In the genomic region with DNA sequence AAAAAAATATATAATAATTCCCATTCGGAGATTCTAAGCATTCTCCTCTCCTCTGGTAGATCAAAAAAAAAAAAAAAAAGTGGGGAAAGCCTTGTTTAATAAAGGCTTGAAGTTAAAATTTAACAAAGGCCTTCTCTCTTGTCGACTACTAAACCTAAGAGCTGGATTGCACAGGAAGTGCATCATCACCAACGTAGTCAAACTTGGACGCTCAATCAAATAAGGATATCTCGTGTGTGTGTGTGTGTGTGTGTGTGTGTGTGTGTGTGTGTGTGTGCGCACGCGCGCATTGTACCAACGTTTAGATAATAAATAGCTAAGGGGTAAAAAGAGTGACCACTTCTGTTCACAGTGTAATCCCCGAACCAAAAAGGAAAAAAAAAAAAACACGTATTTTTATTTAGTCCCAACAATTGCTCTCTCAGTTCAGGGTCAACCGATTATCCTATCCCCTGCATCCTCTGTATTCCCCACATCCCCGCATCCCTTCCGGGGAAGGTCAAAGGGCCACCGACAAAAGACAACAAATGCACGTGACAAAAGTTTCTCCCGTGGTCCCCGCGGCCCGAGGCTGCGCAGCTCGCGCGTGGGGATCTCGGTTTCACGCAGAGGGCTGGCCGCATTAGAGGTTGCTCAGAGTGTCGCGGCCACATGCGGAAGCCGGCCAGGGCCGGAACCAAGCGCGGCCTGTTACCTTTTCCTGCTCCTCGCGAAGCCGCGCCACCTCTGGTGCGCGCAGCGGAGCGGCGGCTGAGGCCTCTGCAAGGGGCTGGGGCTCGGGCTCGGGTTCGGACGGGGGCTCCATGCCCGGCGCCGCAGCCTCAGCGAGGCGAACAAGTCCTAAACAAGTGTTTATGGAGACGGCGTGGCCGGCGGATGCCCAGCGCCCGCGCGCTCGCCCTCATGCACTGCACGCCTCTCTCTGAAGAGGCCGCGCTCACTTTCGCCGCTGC, we compare ENCODE assay signal across 8 mouse cellular contexts. TPM values are rescaled to one million over a fixed set of nuclear protein-coding genes. Genes with fewer than 3 reads are reported as not detected.
A peak's percentile ranks its signal among the peaks of the same experiment; 100 is the strongest.
DNase-seq lines count a peak whose midpoint lies in the region; ATAC-seq lines count a peak whose summit lies in the region.

No protein-coding gene starts in this region.

- no peaks in the 10 kb centered on the region for H3K36me3 ChIP-seq in embryonic facial prominence, embryonic 10.5 days (replicated peaks)
- H3K36me3 ChIP-seq in midbrain, embryonic 11.5 days (ENCODE audit: control insufficient read depth, insufficient read depth, low read length): no peaks in the 10 kb centered on the region

- 1% methylated on average over 67 of the region's 67 CpGs for WGBS in embryonic facial prominence, embryonic 10.5 days
- WGBS in midbrain, embryonic 11.5 days: under 1% methylated on average over 64 of the region's 67 CpGs

- peak overlapping the region; percentile 69 for H3K4me2 ChIP-seq in midbrain, embryonic 11.5 days

- peak; percentile 71 for ATAC-seq in granulocyte monocyte progenitor cell, adult 5-6 weeks (replicated peaks; ENCODE audit: poor library complexity, severe bottlenecking)
- peak; percentile 83 for ATAC-seq in midbrain, embryonic 11.5 days (ENCODE audit: low FRiP score)

- peak overlapping the region; percentile 89 for H3K4me3 ChIP-seq in embryonic facial prominence, embryonic 10.5 days
- peak overlapping the region; percentile 83 for H3K4me3 ChIP-seq in midbrain, embryonic 11.5 days (ENCODE audit: low read depth, low read length)

- peak; percentile 74 for DNase-seq in adrenal gland, postnatal 10 days
- DNase-seq in embryonic facial prominence, embryonic 10.5 days (ENCODE audit: low spot score): peak; percentile 79
- peak; percentile 65 for DNase-seq in kidney, adult 11 months
- peak; percentile 52 for DNase-seq in left cerebral cortex, postnatal 4 days
- peak; percentile 96 for DNase-seq in midbrain, embryonic 11.5 days (ENCODE audit: low spot score, missing footprints)
- DNase-seq in right cerebral cortex, postnatal 4 days: peak; percentile 52
- peak; percentile 73 for DNase-seq in yolk sac, embryonic 10.5 days (ENCODE audit: low spot score)

- no peaks in the 10 kb centered on the region for H3K27me3 ChIP-seq in embryonic facial prominence, embryonic 10.5 days (replicated peaks; ENCODE audit: low read depth, poor library complexity, severe bottlenecking)
- no peaks in the 10 kb centered on the region for H3K27me3 ChIP-seq in midbrain, embryonic 11.5 days (ENCODE audit: control insufficient read depth, insufficient read depth, low read length)

- peak overlapping the region; percentile 90 for H3K9ac ChIP-seq in midbrain, embryonic 11.5 days (ENCODE audit: low read length)

- no peaks in the 10 kb centered on the region for H3K9me3 ChIP-seq in embryonic facial prominence, embryonic 10.5 days
- H3K9me3 ChIP-seq in midbrain, embryonic 11.5 days (ENCODE audit: control insufficient read depth, low read length): no peaks in the 10 kb centered on the region

- H3K27ac ChIP-seq in embryonic facial prominence, embryonic 10.5 days (replicated peaks): peak overlapping the region; percentile 96
- peak overlapping the region; percentile 70 for H3K27ac ChIP-seq in midbrain, embryonic 11.5 days (ENCODE audit: low read depth, low read length)

- H3K4me1 ChIP-seq in embryonic facial prominence, embryonic 10.5 days: peaks cover 20% of the 10 kb centered on the region
- 0 out of 2 replicates have a peak, but pooled peaks cover 2% of the 10 kb centered on the region for H3K4me1 ChIP-seq in midbrain, embryonic 11.5 days (ENCODE audit: control insufficient read depth, insufficient read depth, low read length)

- intact Hi-C loops in left cerebral cortex, postnatal 4 days (cut with DNase I): no loop called here

RNA-seq across cellular contexts. Expression of a gene that starts 4.7 kb away (rescaled TPM):
- total RNA-seq in adrenal gland, postnatal 10 days (2021): 10 to 100 TPM; 53.5 to 56.7 TPM
- 48.3 and 49.0 TPM in 2 replicates for polyA plus RNA-seq in embryonic facial prominence, embryonic 10.5 days (2016; fragmentation: Nextera tagmentation; extraction: Ambion mirVana)
- 53.2 and 70.9 TPM in 2 replicates for total RNA-seq in granulocyte monocyte progenitor cell, adult 5-6 weeks (2014; fragmentation: Nextera tagmentation)
- total RNA-seq in granulocyte monocyte progenitor cell, adult 5-6 weeks (2017): 61.3 and 64.5 TPM in 2 replicates
- total RNA-seq in left cerebral cortex, postnatal 4 days (2021): 10 to 100 TPM; 39.7 to 45.7 TPM
- 47.9 and 50.6 TPM in 2 replicates for polyA plus RNA-seq in midbrain, embryonic 11.5 days (2014; fragmentation: Nextera tagmentation; extraction: Ambion mirVana)

Comparison
In these comparisons a context has a peak if more than half of its experiments do, and no peak if none do; other contexts are left out.
1. Peak in every context shown above with its lines: DNase-seq, ATAC-seq, H3K4me3 ChIP-seq and H3K27ac ChIP-seq.